Mouse (Mus musculus) common myeloid progenitor, adult 5-6 weeks (primary cell): ENCODE data around the gene Srgap3. TPM values are rescaled to one million over a fixed set of nuclear protein-coding genes. Genes with fewer than 3 reads are reported as not detected.

Source experiments
- ATAC-seq: replicated peaks from 2 replicates; pipeline ENCODE4 v1.8.0; 2016; ENCODE audit warnings: low read depth, mild to moderate bottlenecking, moderate TSS enrichment, inconsistent platforms; ENCODE audit not compliant: poor library complexity, severe bottlenecking
- total RNA-seq: library from RNA; stranded (forward); fragments of 200-1000, 187-1606 nt; gene quantifications from 2 replicates; pipeline ENCODE4 v1.2.3, GENCODE M21; 2017

Gene Srgap3
- total RNA-seq, 1 experiment from 2014 or later: 8.0 TPM

DNA sequence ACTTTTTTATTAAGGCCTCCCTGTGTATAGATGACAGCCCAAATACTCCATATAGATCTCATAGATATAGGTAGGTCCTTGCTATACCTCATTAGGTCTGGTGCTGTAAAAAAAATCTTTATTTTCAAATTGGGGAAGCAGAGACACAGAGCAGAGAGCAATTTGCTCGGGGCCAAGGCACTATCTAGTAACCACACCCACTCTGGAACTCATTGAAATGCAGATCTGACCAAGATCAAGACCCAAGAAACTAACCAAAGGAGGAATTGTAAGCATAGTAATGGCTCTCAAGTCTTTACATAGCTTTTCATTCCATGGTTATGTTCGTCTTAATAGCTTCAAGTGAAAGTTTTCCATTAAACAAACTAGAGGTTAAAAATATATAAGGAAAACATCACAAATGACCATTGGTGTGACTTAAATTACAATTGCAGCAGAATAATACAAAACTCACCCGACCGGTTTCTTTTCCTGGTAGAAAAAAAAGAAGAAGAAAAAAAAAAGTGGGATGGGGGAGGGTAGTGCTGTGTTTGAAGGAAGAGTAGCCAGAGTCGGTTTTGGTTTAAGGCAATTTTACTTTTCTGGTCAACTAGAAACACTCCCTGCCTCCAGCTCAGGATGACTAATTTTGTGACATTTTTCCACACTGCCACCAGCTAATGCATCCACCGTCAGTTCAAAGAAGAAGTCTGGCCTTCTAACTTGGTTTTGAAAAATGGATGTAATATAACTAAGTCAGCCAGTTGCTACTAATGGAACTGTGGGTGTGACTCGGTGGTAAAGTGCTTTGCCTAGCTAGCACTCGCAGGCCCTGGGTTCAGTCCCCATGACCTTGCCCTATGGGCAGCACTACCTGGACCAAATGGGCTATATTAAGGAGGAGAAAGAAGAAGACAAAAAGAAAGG is 3.4 kb upstream of the Srgap3 start:
- ATAC-seq: no peak

- ATAC-seq: no peak
Observed at GRCm38 (mm10) chr6:112949220-112949619, 2.2 kb upstream of the Srgap3 start.

GRCm38 (mm10) chr6:112948416-112948815 is 1.4 kb upstream of the Srgap3 start:
- ATAC-seq: 0 out of 2 replicates have a peak, but pooled peaks have one; percentile 15

DNA sequence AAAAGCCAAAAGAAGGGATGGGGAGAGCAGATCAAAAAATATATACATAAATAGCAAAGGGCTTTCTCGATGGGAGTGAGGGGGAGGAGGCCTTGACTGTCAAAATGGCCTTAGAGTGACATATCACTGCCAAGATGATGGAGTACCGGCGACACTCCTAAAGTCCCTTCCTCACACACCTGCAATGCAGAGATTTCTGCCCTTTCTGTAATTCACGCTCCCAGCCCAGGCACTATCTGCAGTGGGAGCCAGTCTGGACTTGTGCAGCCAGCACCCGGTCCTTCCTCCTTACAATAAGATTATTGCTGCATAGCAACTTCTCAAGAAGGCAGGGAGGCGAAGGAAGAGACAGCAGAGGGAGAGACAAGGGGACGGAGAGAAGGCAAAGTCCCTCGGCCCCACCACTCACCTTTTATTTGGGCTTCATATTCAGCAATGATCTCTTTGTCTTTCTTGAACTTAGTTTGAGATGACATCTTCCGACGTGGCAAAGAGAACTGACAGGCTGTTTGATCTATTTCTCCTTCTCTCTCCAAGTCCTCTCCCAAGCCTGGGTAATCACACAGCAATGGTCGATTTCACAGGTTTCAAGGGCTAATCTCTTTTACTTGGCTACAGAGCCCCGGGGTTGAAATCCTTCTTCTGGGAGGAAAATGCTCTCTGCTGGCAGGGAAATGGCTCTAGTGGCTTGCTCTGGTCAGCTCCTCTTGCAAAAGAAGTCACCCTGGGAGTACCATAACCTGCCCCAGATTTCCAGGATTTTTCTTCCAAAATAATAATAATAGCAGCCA is 850 bp downstream of the Srgap3 start:
- ATAC-seq: no peak

- peak; percentile 50 for ATAC-seq
Observed at GRCm38 (mm10) chr6:112945181-112945751, 1.8 kb downstream of the Srgap3 start.

GRCm38 (mm10) chr6:112943596-112944245 is 3.3 kb downstream of the Srgap3 start:
- no peak for ATAC-seq

DNA sequence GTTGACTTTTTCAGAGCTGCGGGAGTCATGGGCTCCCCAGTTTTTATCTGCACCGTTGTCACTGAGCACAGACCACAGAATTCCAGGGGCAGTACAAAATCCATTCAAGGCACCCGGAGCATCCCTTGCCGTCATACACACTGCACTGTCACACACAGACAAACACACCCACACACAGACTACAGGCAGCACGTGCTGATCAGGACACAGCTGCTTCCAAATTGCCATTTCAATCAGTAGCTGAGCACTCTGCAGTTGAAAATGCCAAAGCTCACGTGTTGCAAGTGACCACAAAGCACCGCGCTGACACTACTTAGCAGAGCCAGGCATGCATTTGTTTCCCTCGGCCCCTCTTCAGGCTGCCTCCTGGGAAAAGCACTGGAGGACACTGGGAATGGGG is 7.8 kb downstream of the Srgap3 start:
- no peak for ATAC-seq

GRCm38 (mm10) chr6:112937791-112938190 is 9.3 kb downstream of the Srgap3 start:
- ATAC-seq: no peak

DNA sequence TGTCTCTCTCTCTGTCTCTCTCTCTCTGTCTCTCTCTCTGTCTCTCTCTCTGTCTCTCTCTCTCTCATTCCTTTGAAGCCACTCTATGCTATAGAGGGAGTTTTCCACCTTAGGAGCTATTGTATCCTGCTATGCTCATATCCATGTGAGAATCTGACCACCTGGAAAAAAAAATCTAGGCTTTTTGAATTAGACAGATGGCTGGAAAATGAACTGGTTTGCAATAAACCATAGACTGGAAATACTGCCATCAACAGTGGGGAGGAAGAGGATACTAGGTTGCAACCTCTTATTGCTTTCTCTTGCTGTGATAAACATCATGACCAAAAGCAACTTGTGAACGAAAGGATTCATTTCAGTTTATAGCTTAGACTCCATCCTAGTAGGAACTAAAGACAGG is 12.6 kb downstream of the Srgap3 start:
- ATAC-seq: no peak

DNA sequence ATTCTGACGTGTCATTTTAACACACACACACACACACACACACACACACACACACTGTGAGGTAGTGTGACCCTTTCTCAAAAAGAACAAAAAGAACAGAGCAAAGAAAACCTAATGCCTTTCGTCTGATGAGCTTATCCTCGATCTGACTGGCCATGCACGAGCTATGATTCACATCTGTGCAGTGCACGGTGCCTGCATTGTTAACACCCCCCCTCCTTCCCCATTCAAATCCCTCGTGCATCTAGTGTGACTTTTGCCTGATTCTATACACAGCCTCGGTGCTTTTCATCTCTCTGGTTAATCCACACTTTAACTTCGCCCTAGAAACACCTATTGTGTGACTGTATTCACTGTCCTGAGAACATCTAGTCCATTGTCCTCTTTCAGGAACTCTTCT is 14.5 kb downstream of the Srgap3 start:
- no peak for ATAC-seq

- peak; percentile 50; the same call in 1 of the 2 replicates for ATAC-seq
Observed at GRCm38 (mm10) chr6:112930011-112930451, 17.0 kb downstream of the Srgap3 start.

DNA sequence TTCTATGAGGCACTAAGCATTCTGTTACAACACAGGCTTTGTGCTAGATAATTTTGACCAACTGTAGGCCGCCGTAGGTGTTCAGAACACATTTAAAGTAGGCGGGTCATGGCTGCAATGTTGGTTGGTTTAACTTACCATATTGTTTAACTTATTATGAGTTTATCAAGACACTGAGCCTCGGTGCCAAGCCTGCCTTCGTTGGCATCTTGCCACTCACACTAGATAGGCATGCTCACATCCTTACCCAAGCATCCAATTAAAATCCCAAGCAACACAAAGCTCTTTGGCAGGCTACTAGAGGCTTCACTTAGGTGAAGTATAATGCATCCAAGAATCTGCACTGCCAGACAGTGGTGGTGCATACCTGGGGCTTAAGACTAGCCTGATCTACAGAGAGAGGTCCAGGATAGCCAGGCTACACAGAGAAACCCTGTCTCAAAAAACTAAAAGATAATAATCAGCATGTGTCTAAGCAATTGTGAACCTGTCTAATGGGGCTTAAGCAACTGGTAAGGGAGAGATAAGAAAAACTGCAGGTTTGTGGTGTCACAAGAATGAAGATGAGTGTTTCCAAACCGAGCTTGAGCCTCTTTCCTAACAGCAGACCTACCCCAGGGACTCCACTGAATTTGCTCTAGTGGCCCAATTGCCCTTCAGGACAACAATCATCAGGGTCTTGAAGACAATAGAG is 17.6 kb downstream of the Srgap3 start:
- no peak for ATAC-seq

DNA sequence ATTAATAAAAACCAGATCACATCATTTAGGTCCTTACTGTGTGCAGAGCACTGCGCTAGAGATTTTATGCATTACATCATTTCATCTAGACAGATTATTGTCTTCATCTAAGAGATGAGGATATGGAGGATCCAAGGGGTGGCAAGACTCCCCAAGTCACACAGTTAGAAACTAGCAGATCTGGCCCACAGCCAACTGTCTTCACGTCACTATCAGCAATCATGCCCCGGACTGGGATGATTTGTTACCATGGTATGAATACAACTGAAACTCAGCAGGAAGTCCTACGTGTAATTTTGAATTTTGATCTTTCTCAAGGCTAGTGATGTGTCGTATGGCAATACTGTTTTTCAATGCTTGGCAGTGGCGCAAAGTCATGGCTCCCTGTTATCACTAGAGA is 18.2 kb downstream of the Srgap3 start:
- ATAC-seq: peak; percentile 24; the same call in 1 of the 2 replicates

DNA sequence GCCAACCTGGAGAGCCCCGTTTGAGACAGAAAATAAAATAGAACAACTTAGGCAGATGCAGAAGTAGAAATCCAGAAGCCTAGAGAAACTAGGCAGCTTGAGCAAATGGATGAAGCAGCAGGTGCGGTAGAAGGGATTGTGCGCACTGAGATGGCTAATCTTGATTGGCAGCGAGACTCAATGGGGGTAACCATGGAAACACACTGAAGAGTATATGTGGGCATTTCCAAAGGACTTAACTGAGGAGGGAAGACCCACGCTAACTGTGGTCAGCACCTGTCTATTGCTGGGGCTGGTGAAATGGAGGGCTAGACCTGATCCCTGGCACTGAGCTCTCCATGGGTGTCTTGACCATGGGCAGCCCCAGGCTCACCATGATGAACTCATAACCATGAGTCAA is 19.7 kb downstream of the Srgap3 start:
- no peak for ATAC-seq

GRCm38 (mm10) chr6:112926011-112926410 is 21.1 kb downstream of the Srgap3 start:
- ATAC-seq: no peak

- ATAC-seq: no peak
Observed at GRCm38 (mm10) chr6:112925234-112925975, 21.7 kb downstream of the Srgap3 start.

DNA sequence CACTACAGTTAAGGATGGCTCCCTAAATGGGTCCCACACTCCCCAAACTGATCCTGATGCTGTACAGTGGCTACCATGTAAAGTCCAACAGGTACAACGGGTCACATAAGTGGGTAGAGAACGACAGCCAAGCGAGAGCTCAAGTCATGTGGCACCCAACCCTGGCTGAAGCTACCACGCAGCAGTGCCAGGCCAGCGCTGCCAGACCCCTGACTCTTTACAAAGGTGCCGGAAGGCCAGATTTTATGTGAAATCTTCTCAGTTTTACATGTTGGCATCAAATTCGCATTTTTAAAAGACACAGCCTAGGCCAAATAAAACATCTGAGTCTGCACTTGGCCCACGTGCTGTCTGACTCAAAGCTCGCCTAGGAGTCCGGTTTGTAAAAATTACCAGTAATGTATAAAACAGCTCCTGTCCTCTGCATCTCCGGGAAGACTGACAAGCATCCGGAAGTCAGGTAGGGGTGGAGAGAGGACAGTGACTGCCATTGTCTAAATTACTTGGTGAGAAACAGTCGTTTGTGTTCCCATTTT is 22.4 kb downstream of the Srgap3 start:
- ATAC-seq: no peak

DNA sequence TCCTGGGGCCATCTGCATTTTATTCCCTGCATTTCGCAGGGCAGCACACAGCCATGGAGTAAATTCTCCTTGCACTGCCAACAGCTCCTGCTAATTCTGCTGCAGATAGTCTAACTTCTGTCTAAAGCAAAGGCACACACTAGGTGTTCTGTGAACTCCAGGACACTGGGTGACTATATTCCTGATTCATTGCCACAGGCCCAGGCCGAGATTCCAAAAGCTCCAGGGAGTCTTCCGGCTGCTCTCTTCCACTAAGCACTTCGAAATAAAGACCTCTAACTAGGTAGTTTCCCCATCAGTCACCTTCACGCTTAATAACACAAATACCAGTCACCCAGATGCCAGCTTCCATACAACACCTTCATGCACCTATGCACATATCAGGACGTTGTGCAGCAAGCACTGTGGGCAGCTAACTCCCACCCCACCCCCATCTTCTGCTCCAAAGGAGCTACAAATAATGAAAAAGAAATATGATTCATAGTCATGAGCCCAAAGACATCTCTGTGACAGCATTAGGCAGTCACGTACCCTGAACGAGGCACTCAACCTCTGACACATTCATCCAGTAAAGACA is 26.4 kb downstream of the Srgap3 start:
- no peak for ATAC-seq
